Mouse (Mus musculus): ENCODE results near the gene Plod1.

Plod1 gene

DNA sequence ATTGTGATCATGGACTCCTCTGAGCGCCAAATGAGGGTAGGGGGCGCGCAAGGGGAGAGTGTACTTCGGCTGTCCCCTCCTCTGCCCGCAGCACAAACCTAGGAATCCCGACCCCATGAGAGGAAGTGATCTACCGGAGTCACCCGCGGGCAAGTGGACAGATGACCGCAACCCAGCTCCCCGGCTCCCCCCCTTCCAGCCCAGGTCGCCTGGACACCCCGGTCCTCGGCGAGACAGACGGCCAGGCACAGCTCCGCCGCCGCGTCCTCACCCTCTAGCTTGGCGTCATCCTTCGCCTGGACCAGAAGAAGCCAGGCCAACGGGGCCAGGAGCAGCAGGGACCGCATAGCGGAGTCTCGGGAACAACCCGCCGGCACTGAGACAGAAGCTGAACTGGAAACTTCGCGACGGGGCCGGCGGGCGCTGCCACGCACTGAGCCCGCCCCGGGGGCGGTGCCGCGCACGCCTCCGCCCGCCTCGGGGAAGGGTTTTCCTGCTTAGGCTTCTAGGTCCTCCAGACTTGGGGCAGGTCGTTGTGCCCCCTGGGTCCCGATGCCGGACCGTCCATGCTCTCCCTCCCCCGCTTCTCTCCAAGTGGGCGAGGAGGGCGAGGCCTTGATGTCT, at the start of gene Plod1:
TSS of gene Plod1 (minus strand) at position 437 of the 624 bp plus-strand sequence.
- DNase-seq (ENCODE audit: low spot score in 2 of 2): peak; percentile 52 to 72

DNA sequence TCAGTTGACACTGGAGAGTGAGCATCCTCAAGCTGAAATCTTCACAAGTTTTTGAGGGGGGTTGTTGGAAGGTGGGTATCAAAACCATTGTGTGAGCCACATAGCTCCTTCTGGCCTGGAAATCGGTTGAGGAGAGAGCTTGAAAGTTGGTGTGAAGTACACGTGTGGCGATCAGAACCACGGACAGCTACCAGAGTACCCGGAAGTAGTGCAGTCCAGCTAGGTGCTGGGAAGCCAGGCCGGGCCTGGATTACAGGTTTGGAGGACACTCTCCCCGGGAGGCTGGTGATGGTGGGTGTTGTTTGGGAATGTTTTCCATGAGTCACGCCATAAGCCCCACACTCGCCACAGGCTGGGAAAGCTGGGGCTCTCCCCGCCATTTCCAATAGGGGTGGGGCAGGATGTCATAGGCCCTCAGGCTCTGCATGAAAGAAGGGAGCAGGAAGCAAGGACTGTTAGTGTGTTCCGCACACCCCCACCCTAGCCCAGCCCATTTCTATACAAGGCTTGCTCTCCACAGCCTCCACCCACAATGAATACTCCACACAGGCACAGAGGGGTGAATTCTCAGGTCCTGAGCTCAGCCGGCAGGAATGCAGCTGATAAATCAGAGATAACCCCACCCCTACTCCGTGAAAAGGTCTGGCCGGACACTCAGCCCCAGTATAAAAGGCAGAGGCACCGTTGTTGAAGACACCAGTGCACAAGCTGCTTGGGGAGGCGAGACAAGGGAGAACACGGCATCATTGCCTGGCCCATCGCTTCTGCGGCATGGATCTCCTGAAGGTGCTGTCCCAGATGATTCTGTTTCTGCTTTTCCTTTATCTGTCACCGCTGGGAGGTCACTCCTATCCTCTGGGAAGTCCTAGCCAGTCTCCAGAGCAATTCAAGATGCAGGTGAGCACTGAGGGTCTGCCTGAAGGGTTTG, 48.9 kb upstream of the Plod1 start, which contains the start of gene Nppb:
TSS of gene Nppb (plus strand) at position 584 of the 928 bp plus-strand sequence.
- DNase-seq (ENCODE audit: low spot score in 2 of 2): no peak

GRCm38 (mm10) chr4:147979441-147979860, 42.9 kb upstream of the Plod1 start:
- no peak for DNase-seq (ENCODE audit: low spot score in 2 of 2)

GRCm38 (mm10) chr4:147978391-147978790, 41.8 kb upstream of the Plod1 start:
- no peak for DNase-seq (ENCODE audit: low spot score in 2 of 2)

- DNase-seq (ENCODE audit: low spot score in 2 of 2): no peak
Observed at GRCm38 (mm10) chr4:147977726-147978125, 41.2 kb upstream of the Plod1 start.

GRCm38 (mm10) chr4:147976237-147976636, 39.7 kb upstream of the Plod1 start:
- DNase-seq (ENCODE audit: low spot score in 2 of 2): no peak

GRCm38 (mm10) chr4:147969337-147969736, 32.8 kb upstream of the Plod1 start:
- no peak for DNase-seq (ENCODE audit: low spot score in 2 of 2)

GRCm38 (mm10) chr4:147968816-147969215, 32.2 kb upstream of the Plod1 start:
- no peak for DNase-seq (ENCODE audit: low spot score in 2 of 2)

DNA sequence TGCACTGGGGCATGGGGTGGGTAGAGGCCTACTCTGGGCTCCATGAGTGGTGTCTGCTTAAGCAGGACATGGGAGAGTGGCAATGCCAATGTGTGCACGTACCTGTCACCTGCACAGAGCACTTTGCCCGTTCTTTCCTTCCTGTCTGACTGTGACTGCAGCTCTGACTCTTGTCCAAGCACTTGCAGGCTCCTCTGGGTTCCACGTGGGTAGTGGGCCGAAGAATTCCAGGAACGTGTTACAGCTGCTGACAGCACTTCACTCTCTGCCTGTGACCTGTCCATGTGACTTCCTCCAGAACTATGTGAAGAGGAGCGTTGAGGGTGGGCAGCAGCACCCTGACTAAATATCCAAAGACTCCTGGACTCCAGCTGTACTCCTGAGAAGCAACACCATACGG, 29.1 kb upstream of the Plod1 start:
- DNase-seq (ENCODE audit: low spot score in 2 of 2): no peak

- DNase-seq (ENCODE audit: low spot score in 2 of 2): no peak
Observed at GRCm38 (mm10) chr4:147963623-147964022, 27.1 kb upstream of the Plod1 start.

DNA sequence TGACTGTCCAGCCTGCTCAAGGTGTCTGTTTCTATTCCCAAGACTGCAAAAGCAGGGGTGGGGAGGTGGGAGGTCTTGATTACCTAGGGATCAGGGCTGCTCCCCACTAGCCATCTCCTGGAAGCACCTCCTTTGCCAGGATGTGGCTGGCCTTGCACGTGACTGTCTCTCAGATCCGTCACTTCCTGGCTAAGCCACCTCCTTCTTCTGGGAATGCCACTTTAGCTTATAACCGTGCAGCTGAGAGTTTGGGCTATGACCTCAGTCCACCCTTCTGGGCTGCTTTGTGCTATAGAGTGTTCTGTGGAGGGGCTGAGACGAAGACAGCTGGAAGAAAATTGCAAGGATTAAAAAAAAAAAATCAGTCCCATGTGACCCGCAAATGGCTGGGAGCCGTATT, 26.2 kb upstream of the Plod1 start:
- no peak for DNase-seq (ENCODE audit: low spot score in 2 of 2)

GRCm38 (mm10) chr4:147959881-147960831, 23.6 kb upstream of the Plod1 start:
- DNase-seq (ENCODE audit: low spot score in 2 of 2): peak; percentile 26 to 64

DNA sequence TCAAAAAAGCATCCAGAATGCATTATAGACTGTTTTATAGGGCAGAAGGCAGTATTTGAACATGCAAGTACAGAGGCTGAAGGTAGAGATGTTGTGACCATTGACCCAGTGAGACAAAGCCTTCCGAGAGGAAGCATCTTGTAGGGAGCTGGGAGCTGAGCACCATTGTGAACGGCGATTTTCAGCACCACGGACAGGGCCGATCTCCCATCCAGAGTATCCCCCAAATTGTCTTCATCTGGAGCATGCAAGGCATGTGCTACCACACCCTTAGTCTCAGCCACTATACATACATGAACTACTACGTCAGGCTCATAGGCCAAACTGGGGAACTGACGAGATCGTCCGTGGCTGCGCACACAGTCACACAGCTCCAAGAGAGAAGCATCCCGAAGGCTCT, 20.6 kb upstream of the Plod1 start:
- no peak for DNase-seq (ENCODE audit: low spot score in 2 of 2)

DNA sequence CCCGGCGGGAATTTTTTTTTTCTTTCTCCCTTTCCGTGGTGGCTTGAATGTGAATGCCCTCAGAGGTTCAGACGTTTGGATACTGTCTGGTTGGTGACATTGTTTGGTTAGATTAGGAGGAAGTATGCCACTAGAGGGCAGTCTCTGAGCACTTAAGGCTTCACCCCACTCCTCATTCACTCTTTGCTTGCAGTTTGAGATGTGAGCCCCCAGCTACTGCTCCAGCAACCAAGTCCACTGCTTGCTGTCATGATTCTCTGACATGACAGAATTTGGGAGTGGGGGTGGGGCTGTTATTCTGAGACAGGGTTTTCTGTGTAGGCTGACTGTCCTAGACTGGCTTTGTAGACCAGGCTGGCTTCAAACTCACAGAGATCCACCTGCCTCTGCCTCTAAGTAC, 17.0 kb upstream of the Plod1 start:
- peak in 1 of 2 experiments; percentile 51 for DNase-seq (ENCODE audit: low spot score in 2 of 2)

DNA sequence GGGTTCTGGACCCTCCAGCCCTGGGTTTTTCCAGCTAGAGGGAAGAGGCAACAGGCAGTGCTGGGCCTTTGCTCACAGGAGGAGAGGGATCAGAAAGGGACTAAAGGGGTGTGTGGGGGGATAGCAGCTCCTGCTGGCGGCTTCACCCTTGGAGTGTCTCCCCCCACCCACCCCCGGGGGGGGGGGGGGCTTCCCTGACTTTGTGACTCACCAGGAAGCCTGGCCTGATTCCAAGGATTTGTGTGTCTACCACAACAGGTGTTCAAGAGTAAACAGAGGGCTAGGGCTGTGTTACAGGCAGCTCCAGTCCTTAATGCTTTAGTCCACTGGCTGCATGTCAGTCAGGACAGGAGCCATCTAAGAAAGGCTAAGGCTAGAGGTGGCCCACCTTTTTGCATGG, 10.9 kb upstream of the Plod1 start:
- DNase-seq (ENCODE audit: low spot score in 2 of 2): no peak

DNA sequence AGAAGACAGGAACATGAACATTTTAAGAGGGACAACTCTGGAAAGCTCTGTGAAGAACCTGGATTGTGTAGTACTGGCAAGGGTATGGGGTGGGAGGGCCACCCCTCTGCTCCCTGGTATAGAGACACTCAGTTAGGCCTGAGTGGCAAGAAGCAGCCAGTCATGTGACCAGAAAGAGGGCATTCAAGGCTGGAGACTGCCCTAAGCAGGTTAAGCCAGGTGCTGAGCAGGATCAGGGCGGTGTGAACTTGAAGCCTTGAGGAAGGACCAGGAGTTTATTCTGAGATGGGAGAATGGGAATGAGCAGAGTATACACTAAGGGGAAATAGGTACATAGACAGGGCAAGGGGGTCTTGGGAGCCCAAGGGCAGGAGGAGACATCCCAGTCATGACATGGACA, 6.4 kb upstream of the Plod1 start:
- DNase-seq (ENCODE audit: low spot score in 2 of 2): no peak

DNA sequence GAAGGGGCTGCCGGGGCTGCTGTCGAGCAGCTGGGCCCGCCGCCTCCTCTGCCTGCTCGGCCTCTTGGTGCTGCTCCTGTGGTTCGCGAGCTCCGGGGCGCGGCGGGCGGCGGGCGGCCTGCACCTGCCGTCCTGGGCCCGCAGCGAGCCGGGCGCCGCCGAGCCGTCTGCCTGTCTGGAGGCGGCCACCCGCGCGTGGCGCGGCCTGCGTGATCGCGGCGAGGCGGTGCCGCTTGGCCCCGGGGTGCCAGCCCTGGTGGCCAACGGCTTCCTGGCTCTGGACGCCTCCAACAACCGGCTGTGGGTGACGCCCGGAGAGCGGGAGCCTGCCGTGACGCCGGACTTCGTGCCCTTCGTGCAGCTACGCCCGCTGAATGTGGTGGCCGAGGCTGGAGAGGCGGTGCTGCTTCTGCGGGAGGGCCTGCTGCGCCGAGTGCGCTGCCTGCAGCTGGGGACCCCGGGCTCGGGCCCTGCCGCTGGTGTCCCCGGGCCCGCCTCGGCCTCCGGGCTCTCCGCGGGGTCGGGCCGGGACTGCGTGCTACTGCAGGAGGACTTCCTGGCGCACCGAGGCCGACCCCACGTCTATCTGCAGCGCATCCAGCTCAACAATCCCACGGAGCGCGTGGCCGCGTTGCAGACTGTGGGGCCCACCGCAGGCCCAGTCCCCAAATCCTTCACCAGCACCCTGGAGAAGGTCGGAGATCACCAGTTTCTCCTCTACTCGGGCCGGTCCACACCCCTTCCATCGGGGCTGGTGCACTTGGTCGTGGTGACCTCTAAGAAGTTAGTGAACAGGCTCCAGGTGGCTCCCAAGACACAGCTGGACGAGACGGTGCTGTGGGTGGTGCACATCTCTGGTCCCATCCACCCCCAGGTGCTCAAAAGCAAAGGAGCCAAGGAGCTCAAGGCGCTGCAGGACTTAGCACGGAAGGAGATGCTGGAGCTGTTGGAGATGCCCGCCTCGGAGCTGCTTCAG, 4.8 kb upstream of the Plod1 start:
- peak; percentile 37 to 56 for DNase-seq (ENCODE audit: low spot score in 2 of 2)

DNA sequence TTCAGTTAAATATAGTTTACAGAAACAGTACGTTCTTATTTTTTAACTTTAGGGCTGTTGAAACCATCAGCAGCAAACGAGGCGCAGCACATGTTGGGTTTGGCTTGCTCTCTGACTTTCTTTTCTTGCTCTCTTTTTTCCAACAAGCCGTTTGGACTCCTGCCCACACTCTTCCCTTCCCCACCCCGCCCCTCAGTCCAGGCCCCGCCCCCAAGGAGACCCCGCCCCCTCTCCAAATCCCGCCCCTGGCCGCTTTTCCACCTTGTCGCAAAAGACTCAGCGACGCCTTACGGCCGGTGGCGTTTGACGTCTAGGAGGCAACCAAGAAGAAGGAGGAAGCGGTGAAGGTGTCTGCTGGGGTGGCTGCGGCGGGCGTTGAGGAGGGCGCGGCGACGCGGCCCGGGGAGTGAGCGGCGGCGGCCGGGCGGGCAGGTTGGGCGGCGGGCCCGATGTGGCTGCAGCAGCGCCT, 4.0 kb upstream of the Plod1 start, which contains the start of gene 2510039O18Rik:
TSS of gene 2510039O18Rik (plus strand) at position 320 of the 469 bp plus-strand sequence.
- peak; percentile 80 to 85 for DNase-seq (ENCODE audit: low spot score in 2 of 2)

GRCm38 (mm10) chr4:147940111-147940510, 3.5 kb upstream of the Plod1 start:
- no peak for DNase-seq (ENCODE audit: low spot score in 2 of 2)
